Mouse (Mus musculus): ENCODE results near the gene Gnat1. TPM values are rescaled to one million over a fixed set of nuclear protein-coding genes. Genes with fewer than 3 reads are reported as not detected.

Gnat1 gene
- 2.1 and 2.2 TPM in 2 replicates for polyA plus RNA-seq (2015; fragmentation: Nextera tagmentation; extraction: Ambion mirVana)

DNA sequence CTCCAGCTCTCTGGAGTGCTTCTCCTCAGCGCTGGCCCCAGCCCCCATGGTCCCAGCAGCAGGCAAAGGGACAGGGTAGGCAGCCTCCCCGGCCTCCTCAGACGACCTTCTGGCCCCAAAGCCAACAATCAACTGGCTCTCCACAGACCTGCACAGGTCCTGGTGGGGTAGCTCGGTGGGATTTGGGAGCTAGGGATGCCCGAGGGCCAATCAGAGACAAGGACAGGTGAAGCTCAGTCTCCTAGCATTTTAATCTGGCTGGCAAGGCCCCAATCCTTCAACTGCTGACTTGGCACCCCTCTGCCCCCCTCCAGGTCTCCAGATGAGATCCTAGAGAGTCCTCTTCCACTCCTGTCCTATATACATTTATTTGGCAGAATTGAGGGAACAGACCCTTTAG lies at the start of gene Gnat1:
Gene Gnat1 (minus strand): TSS at position 212 of the 400 bp plus-strand sequence.
- WGBS: 43% methylated on average over 5 of the region's 5 CpGs
- no peak for ATAC-seq (replicated peaks)
- no peaks in the 10 kb centered on the region for H3K9me3 ChIP-seq
- H3K36me3 ChIP-seq (replicated peaks): peaks cover 17% of the 10 kb centered on the region
- no peak within 1 kb of the TSS for H3K27ac ChIP-seq
- H3K4me3 ChIP-seq: no peak within 1 kb of the TSS
- H3K27me3 ChIP-seq (replicated peaks): peaks cover 18% of the 10 kb centered on the region
- no peak within 1 kb of the TSS for H3K9ac ChIP-seq
- H3K4me2 ChIP-seq: no peak within 1 kb of the TSS
- H3K4me1 ChIP-seq: peaks cover 17% of the 10 kb centered on the region

DNA sequence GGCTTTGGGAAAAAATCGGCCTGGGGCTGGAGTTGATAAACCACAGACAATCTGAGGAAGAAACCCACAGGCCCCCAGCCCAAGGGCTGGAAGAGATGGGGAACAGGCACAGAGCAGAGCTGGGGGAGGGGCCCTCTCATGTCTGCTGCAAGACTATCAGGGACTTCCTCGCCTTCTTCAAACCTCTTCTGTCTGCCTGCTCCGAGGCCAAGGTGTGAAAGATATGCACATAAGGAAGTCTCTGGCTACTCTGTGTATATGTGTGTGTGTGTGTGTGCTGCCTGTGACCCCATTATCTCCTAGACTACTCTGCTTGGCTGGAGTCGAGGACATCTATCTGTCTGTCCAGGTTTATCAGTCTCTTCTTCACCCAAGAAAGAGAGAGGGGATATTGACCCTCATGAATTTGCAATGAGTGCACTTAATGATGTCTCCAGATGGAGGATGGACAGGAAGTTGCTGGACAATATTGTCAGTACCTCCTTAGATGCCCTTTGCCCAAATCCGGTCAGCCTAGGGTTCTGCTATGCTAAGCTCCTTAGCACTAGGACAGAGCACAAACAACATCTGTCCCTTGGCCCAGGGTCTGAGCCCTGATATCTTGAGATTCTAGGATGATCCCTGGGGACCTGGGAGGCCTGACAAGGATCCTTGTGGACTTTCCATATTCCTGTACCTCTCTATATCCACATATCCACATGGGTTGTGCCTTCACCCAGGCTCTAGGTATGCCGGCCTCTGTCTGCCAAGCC lies 49.6 kb upstream of the Gnat1 start:
- H3K4me1 ChIP-seq: peaks cover 55% of the 10 kb centered on the region
- no peaks in the 10 kb centered on the region for H3K9me3 ChIP-seq
- peak; percentile 22 for ATAC-seq (replicated peaks)
- H3K27me3 ChIP-seq (replicated peaks): no peaks in the 10 kb centered on the region
- no peak overlapping the region for H3K9ac ChIP-seq
- H3K27ac ChIP-seq: peak overlapping the region; percentile 91
- no peaks in the 10 kb centered on the region for H3K36me3 ChIP-seq (replicated peaks)
- H3K4me3 ChIP-seq: no peak overlapping the region
- H3K4me2 ChIP-seq: peak overlapping the region; percentile 15
- 59% methylated on average over 6 of the region's 6 CpGs for WGBS

DNA sequence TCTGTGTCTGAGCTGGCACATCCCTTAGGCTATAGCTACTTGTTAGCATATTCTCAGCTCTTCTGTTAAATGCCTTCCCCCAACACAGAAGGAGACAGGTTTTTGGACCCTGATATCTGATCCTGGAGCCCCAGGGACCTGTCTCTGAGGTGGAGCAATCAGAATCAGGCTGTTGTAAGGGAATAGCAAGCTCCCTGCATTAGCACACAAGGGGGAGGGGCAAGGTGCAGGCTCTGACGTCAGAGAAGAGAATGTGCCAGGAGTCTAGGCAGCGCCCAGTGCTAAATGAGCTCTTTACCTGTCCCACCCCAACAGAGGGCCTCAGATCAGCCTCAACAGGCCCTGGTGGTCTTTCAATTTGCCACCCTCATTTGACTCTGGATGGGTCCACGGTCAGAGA lies 47.5 kb upstream of the Gnat1 start:
- Histone ChIP-seq H3K27me3 (replicated peaks) (no peaks in the 10 kb centered on the region), H3K9me3 (no peaks in the 10 kb centered on the region), H3K4me2 (no peak overlapping the region), H3K27ac (peak overlapping the region; percentile 71), H3K4me3 (no peak overlapping the region), H3K9ac (no peak overlapping the region), H3K4me1 (peaks cover 73% of the 10 kb centered on the region), H3K36me3 (replicated peaks) (no peaks in the 10 kb centered on the region)
- ATAC-seq (replicated peaks): no peak
- 45% methylated on average over 3 of the region's 3 CpGs for WGBS

DNA sequence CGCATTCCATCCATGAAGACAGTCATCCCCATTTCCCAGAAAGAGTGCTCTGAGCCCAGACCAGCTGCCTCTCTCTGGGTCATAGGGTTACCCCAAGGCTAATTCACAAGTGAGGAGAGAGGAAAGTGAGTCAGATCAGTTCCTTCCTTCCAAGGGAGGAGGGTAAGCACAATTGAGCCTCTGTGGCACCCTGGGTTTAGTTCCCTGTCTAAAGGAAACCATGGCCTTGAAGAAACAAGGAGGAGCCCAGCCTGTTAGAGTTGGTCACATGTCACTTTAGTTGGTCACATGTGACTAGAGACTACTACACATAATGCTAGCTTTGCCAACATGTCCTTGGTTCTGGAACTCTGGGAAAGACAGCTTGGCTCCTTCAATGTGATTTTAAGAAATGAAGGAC lies 45.3 kb upstream of the Gnat1 start:
- no peak overlapping the region for H3K27ac ChIP-seq
- no peaks in the 10 kb centered on the region for H3K27me3 ChIP-seq (replicated peaks)
- no peak overlapping the region for H3K4me3 ChIP-seq
- no peaks in the 10 kb centered on the region for H3K36me3 ChIP-seq (replicated peaks)
- H3K9me3 ChIP-seq: no peaks in the 10 kb centered on the region
- H3K9ac ChIP-seq: no peak overlapping the region
- ATAC-seq (replicated peaks): no peak
- peaks cover 54% of the 10 kb centered on the region for H3K4me1 ChIP-seq
- WGBS: 88% methylated on average over 1 of the region's 1 CpGs
- no peak overlapping the region for H3K4me2 ChIP-seq

DNA sequence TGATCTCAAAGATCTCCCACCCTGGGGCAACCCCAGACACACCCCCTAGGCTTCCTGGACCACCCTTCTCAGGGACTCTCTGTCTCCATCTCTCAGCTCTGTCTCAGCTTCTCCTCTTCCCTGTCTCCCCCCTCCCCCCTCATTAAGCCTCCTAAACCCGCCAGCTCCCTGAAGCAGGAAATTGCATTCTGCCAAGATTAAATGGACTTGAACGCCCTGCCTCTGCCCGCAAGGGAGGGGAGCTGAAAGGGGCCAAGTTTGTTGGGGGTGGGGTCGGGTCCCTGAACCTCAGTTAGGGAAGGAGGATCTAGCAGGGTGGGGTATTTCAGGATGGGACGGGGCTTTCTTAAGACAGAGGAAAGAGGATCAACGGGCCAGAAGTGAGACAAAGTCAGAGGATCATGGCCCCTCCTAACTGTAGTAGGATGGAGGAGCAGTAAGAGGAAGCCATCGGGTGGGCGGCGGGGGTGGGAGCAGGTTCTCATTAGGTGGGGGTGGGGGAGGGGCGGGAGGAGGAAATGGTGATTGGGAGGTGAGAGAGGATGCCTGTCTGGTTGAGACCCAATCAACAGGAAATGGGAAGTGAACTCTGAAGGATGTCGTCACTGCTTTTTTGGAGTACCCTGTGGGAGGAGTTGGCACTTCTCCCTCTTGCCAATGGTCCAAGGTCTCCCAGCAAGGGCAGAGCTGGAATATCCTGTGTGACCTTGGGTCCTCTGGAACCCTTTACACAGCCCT lies 44.5 kb upstream of the Gnat1 start:
- H3K4me2 ChIP-seq: peak overlapping the region; percentile 18
- H3K27ac ChIP-seq: peak overlapping the region; percentile 71
- H3K36me3 ChIP-seq (replicated peaks): no peaks in the 10 kb centered on the region
- peak; percentile 28 for ATAC-seq (replicated peaks)
- no peak overlapping the region for H3K4me3 ChIP-seq
- H3K27me3 ChIP-seq (replicated peaks): no peaks in the 10 kb centered on the region
- H3K9ac ChIP-seq: no peak overlapping the region
- WGBS: 4% methylated on average over 10 of the region's 11 CpGs
- peaks cover 45% of the 10 kb centered on the region for H3K4me1 ChIP-seq
- H3K9me3 ChIP-seq: no peaks in the 10 kb centered on the region

DNA sequence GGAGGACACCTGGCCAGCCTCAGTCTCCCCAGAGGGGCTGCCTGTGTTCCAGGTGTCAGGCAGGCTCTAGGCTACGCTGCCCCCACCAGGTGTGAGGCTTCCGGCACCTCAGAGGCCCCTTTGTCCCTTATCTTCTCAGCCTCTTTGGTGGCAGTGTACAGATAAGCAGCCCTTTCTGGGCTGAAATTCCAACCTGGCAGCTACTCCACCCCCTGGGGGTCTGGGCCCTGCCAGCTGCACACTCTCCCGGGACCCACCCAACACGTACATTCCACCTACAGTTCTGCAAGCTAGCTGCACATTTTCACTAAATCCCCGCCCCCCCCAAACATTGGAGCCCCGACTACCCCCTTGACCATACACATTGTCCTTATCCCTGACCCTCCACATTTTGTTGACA lies 43.8 kb upstream of the Gnat1 start:
- WGBS: 11% methylated on average over 6 of the region's 6 CpGs
- H3K4me3 ChIP-seq: no peak overlapping the region
- H3K36me3 ChIP-seq (replicated peaks): no peaks in the 10 kb centered on the region
- no peaks in the 10 kb centered on the region for H3K27me3 ChIP-seq (replicated peaks)
- peak overlapping the region; percentile 71 for H3K27ac ChIP-seq
- peaks cover 39% of the 10 kb centered on the region for H3K4me1 ChIP-seq
- H3K9me3 ChIP-seq: no peaks in the 10 kb centered on the region
- no peak overlapping the region; the same call in 1 of the 2 replicates for H3K9ac ChIP-seq
- ATAC-seq (replicated peaks): peak; percentile 45
- peak overlapping the region; percentile 18; the same call in 1 of the 2 replicates for H3K4me2 ChIP-seq

DNA sequence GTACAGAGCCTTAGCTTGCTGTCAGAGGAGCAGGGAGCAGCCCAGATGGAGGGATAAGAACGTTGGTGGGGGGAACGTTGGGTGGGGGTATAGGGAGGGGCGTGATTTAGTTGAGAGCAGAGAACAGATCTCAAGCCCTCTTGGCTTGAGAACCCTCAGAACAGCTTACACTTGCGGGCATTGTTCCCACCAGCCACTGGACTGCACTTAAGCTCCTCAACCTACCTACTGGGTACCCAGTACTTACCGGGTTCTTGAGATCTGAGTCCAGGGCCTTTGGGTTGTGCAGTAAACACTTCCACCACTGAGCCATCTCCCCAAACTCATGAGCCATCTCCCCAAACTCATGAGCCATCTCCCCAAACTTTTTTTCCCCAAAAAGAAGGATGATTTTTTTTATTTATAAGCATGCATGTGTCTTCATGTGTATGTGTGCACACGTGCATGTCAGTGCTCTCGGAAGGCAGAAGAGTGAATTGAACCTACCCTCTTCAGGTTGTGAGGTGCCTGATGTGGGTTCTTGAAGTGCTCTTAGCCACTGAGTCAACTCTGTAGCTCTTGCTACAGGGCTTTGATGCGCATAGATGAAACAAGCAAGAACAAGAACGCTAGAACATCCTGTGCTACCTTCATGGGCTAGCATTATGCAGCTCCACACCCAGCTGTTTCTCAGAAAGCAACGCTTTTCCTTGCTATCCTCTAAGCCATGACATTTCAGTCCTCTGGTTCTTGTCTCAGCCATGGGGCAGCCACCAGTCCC lies 39.4 kb upstream of the Gnat1 start:
- Histone ChIP-seq H3K9ac (no peak overlapping the region), H3K36me3 (replicated peaks) (no peaks in the 10 kb centered on the region), H3K27me3 (replicated peaks) (no peaks in the 10 kb centered on the region), H3K27ac (no peak overlapping the region), H3K9me3 (no peaks in the 10 kb centered on the region), H3K4me1 (peaks cover 28% of the 10 kb centered on the region), H3K4me2 (no peak overlapping the region), H3K4me3 (no peak overlapping the region)
- 82% methylated on average over 10 of the region's 10 CpGs for WGBS
- no peak for ATAC-seq (replicated peaks)

DNA sequence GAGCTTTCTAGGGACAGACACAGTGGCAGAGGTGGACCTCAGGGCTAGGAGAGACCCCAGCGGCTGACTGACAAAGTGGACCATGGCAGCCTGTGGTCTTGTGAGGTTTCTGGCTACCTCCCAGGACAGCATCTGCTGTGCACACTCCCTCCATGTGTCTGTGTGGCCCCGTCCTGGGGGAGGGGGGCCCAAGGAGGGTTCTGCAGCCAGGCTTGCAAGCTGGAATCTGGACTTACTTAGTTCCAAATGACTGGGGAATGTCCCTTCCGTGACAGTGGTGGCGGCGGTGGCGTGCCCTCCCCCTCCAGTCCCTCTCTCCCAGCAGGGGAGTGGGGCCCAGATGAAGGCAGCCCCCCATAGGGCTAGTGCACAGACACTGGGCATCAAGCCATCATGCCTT lies 37.4 kb upstream of the Gnat1 start:
- Histone ChIP-seq H3K9ac (no peak overlapping the region), H3K4me3 (no peak overlapping the region), H3K27ac (no peak overlapping the region), H3K27me3 (replicated peaks) (no peaks in the 10 kb centered on the region), H3K4me1 (peaks cover 10% of the 10 kb centered on the region), H3K36me3 (replicated peaks) (no peaks in the 10 kb centered on the region), H3K9me3 (no peaks in the 10 kb centered on the region), H3K4me2 (no peak overlapping the region)
- 28% methylated on average over 6 of the region's 6 CpGs for WGBS
- ATAC-seq (replicated peaks): no peak

DNA sequence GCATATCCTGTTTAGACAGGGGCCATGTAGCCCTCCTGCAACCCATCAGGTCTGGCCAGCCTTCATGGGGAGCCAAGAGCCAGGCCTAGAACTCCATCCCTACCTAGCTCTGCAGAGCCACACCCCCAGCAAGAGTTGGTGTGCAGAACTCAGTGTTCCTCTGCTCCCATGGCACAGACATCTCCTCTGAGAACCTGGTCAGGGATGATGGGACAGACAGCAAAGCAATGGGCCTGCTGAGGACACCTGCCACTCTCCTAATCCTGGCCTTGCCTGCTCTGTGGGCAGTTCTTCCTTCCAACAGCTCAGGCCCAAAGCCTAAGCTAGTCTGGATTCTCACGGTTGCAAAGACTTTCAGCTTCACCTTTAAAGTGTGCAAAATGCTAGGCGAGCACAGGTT lies 36.1 kb upstream of the Gnat1 start:
- Histone ChIP-seq H3K4me1 (peaks cover 11% of the 10 kb centered on the region), H3K9ac (no peak overlapping the region), H3K9me3 (no peaks in the 10 kb centered on the region), H3K27me3 (replicated peaks) (no peaks in the 10 kb centered on the region), H3K4me3 (no peak overlapping the region), H3K36me3 (replicated peaks) (no peaks in the 10 kb centered on the region), H3K4me2 (no peak overlapping the region), H3K27ac (no peak overlapping the region)
- 90% methylated on average over 2 of the region's 2 CpGs for WGBS
- ATAC-seq (replicated peaks): no peak

DNA sequence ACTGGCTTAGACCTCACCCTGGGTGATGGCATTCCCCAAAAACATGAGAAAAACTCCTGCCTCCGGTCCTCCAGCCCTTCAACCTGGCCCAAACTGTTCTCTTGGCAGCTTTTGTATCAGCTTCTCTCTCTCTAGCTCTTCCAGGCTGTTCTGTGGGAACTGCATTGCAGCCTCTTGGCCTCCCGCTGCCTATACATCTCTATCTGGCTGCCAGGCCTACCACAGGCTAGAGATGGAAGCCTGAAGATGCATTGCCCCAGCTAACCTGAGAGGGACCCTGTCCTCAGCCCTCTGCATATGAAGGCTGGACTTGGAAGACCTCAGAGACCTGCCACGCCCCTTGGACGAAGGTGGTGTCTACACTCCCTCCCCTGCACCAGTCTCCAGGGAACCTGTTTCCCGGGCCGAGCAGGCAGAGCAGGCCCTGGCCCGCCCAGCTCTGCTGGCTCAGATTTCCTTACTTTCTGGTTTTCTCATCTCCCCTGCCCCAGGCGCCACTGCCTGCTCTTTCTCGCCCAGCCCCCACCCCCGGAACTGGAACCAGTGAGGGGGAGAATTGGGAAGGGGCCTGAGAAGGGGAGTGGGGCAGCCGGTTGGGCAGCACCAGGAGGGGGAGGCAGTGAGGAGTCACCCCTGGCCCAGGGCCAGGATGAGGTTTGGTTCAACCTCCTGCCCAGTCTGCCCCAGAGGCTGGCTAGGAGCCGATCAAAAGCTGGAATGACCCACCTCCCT lies 34.9 kb upstream of the Gnat1 start:
- Histone ChIP-seq H3K9ac (no peak overlapping the region), H3K4me1 (peaks cover 17% of the 10 kb centered on the region), H3K27me3 (replicated peaks) (no peaks in the 10 kb centered on the region), H3K4me2 (no peak overlapping the region), H3K4me3 (no peak overlapping the region), H3K36me3 (replicated peaks) (no peaks in the 10 kb centered on the region), H3K9me3 (no peaks in the 10 kb centered on the region), H3K27ac (no peak overlapping the region)
- WGBS: 22% methylated on average over 12 of the region's 12 CpGs
- no peak for ATAC-seq (replicated peaks)

DNA sequence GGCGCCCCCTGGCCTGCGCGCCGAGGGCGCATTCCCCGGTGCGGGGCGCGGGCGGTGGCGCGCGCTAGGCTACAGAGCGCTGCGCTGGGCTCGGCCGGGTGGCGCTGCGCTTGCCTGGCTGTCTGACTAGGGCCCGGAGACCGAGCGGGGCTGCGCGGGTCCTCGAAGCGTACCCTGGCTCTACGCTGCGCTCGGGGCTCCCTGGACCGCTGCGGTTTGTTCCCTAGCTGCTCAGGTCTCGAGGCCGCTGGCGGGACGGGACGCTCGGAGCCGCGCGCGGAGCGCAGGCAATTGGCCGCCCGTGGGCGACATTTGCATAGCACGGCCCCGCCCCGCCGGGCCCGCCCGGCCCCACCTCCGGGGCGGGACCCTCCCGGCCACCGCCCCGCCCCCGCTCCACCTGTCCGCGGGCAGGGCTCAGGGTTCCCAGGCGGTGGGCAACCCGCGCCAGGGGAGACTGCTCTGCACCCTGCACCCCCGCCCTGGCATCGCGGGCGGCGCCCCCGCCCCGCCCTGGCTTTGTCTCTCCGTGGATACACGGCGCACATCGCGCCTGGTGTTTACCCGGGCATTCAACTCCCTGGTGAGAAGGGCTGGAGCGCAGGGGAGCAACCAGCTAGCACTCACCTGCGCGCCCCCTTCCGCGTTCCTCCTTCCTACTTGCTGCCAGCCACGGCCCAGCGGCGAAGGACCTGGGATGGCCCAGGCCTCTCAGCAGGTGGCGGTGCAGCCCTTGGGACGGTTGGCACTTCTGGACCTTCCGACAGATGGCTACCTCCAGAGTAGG lies 30.4 kb upstream of the Gnat1 start, which contains the start of gene Sema3f:
Gene Sema3f (minus strand): TSS at position 779 of the 787 bp plus-strand sequence.
- Histone ChIP-seq H3K36me3 (replicated peaks) (no peaks in the 10 kb centered on the region), H3K4me3 (peak within 1 kb of the TSS; percentile 71), H3K27me3 (replicated peaks) (no peaks in the 10 kb centered on the region), H3K9me3 (no peaks in the 10 kb centered on the region), H3K9ac (peak within 1 kb of the TSS; percentile 85), H3K27ac (peak within 1 kb of the TSS; percentile 89), H3K4me2 (peak within 1 kb of the TSS; percentile 93), H3K4me1 (peaks cover 54% of the 10 kb centered on the region)
- under 1% methylated on average over 81 of the region's 86 CpGs for WGBS
- ATAC-seq (replicated peaks): peak; percentile 83
